Mouse (Mus musculus) ES-E14 (cell line): ENCODE measurements around the gene Rnf41.

Experiments used
- CHD2 ChIP-seq: IDR thresholded peaks from 2 replicates; pipeline ENCODE4 v1.6.1; 2014; ENCODE audit warnings: mild to moderate bottlenecking, low read depth, low read length, inconsistent platforms
- HCFC1 ChIP-seq: IDR thresholded peaks from 2 replicates; pipeline ENCODE4 v1.6.1; 2012; ENCODE audit warnings: low read length, inconsistent platforms, borderline replicate concordance; ENCODE audit not compliant: insufficient read depth
- MAFK ChIP-seq: IDR thresholded peaks from 2 replicates; pipeline ENCODE4 v1.6.1; 2014; ENCODE audit warnings: mild to moderate bottlenecking, low read depth, low read length, inconsistent platforms; ENCODE audit not compliant: insufficient read depth
- ZC3H11A ChIP-seq: IDR thresholded peaks from 2 replicates; pipeline ENCODE4 v1.6.1; 2012; ENCODE audit warnings: low read depth, mild to moderate bottlenecking, inconsistent platforms, low read length, borderline replicate concordance

GRCm38 (mm10) chr10:128454471-128454870, 43.0 kb downstream of the Rnf41 start:
- TF ChIP-seq ZC3H11A: no peak
- peak; percentile 82 for TF ChIP-seq MAFK
- no peak for TF ChIP-seq HCFC1
- no peak for TF ChIP-seq CHD2
